Mouse (Mus musculus) adrenal gland, postnatal 4 days (tissue): ENCODE measurements around the gene Nars2. TPM values are rescaled to one million over a fixed set of nuclear protein-coding genes. Genes with fewer than 3 reads are reported as not detected.

ENCODE experiments used
- DNase-seq, 2 experiments: peaks; one replicate each; pipeline ENCODE4 v3.0.0; 2021 to 2022; ENCODE audit warnings: low spot score in 2 of 2, mixed read lengths in 2 of 2
- total RNA-seq, 2 experiments: library from RNA; stranded (reverse); gene quantifications; 2 replicates each; pipeline ENCODE4 v1.2.3; 2021

Gene Nars2
- total RNA-seq, 2 experiments from 2014 or later: 20.6 TPM

- DNase-seq: no peak
Observed at GRCm38 (mm10) chr7:96970359-96970758, 19.1 kb downstream of the Nars2 start.

GRCm38 (mm10) chr7:96971027-96971996 lies 20.0 kb downstream of the Nars2 start:
- no peak for DNase-seq

- DNase-seq: no peak
Observed at GRCm38 (mm10) chr7:96972138-96972904, 21.0 kb downstream of the Nars2 start.

GRCm38 (mm10) chr7:96975914-96976313 lies 24.6 kb downstream of the Nars2 start:
- DNase-seq: no peak

- no peak for DNase-seq
Observed at GRCm38 (mm10) chr7:96977209-96977608, 25.9 kb downstream of the Nars2 start.

GRCm38 (mm10) chr7:96981366-96981765 lies 30.1 kb downstream of the Nars2 start:
- DNase-seq: no peak

- no peak for DNase-seq
Observed at GRCm38 (mm10) chr7:96983660-96984347, 32.5 kb downstream of the Nars2 start.

GRCm38 (mm10) chr7:96985798-96986197 lies 34.5 kb downstream of the Nars2 start:
- DNase-seq: no peak

GRCm38 (mm10) chr7:96986795-96987445 lies 35.6 kb downstream of the Nars2 start:
- no peak for DNase-seq

- DNase-seq: no peak
Observed at GRCm38 (mm10) chr7:96987676-96988075, 36.4 kb downstream of the Nars2 start.

- no peak for DNase-seq
Observed at GRCm38 (mm10) chr7:97012956-97013355, 61.7 kb downstream of the Nars2 start.

- DNase-seq: no peak
Observed at GRCm38 (mm10) chr7:97018005-97018404, 66.7 kb downstream of the Nars2 start.

GRCm38 (mm10) chr7:97018418-97018817 lies 67.1 kb downstream of the Nars2 start:
- no peak for DNase-seq

GRCm38 (mm10) chr7:97019303-97019702 lies 68.0 kb downstream of the Nars2 start:
- no peak for DNase-seq

GRCm38 (mm10) chr7:97026772-97027358 lies 75.6 kb downstream of the Nars2 start:
- no peak for DNase-seq

GRCm38 (mm10) chr7:97029151-97029550 lies 77.8 kb downstream of the Nars2 start:
- no peak for DNase-seq

GRCm38 (mm10) chr7:97032412-97032811 lies 81.1 kb downstream of the Nars2 start:
- no peak for DNase-seq

GRCm38 (mm10) chr7:97039641-97040040 lies 88.3 kb downstream of the Nars2 start:
- no peak for DNase-seq

- DNase-seq: no peak
Observed at GRCm38 (mm10) chr7:97041868-97042449, 90.7 kb downstream of the Nars2 start.

- no peak for DNase-seq
Observed at GRCm38 (mm10) chr7:97042981-97043380, 91.7 kb downstream of the Nars2 start.
